Mouse (Mus musculus): ENCODE results near the gene Olfr921. TPM values are rescaled to one million over a fixed set of nuclear protein-coding genes. Genes with fewer than 3 reads are reported as not detected.

Olfr921 gene
- not detected for total RNA-seq (2018; cell fraction: chromatin; rRNA removed)
- total RNA-seq (2018; cell fraction: cytosol; rRNA removed), result not detected
- under 1 TPM in 5 of 26 experiments, not detected in 21; 0.12 to 0.45 (median 0.30) TPM for total RNA-seq (2018; cell fraction: nucleus; rRNA removed)
- not detected in 3 replicates for polyA plus RNA-seq (2018)

DNA sequence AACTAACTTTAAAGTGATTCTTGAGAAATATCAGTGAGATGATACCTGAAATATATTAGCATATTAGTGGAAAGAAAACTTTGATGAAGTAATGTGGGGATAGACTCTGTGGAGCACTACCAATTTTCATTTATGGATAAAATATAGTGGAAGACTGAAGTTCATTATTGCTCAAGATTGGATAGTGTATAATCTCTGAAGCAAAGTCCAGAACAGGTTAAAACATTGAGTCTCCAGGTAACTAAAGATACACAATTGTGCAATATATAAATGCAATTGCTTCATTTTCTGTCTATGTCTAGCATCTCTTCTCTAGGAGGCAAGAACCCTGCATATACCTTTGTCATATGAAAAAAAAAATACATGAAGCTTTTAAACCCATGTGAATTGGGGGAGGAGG lies at the start of gene Olfr921:
Gene Olfr921 (plus strand): TSS at position 301 of the 400 bp plus-strand sequence.
- no peaks in the 10 kb centered on the region for H3K79me2 ChIP-seq (ENCODE audit: inconsistent target)
- H3K27ac ChIP-seq, result no peak within 1 kb of the TSS
- H3K4me3 ChIP-seq (ENCODE audit: inconsistent target), result no peak within 1 kb of the TSS
- no peaks in the 10 kb centered on the region for H3K36me3 ChIP-seq (ENCODE audit: inconsistent target)

DNA sequence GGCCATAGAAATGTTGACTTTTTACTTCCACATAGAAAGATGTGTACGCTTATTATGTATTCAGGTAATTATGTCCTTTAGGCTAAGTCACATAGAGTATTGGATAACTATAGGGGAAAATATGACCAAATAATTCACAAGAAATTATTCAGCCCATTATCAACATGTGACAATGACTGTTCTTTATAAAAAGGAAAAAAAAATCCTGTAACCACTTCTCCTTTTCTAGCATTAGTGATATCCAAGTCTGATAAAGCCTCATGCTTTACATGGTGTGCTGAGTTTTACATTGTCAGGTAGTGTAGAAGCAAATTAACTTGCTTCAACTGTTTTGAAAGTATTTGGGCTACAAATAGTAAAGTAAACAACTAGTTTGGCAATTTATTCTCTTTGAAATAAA lies 48.8 kb upstream of the Olfr921 start:
- peaks cover 45% of the 10 kb centered on the region for H3K36me3 ChIP-seq (ENCODE audit: inconsistent target)
- peak overlapping the region; percentile 54 for H3K27ac ChIP-seq
- 88% methylated on average over 1 of the region's 1 CpGs for WGBS (ENCODE audit: missing documents)

DNA sequence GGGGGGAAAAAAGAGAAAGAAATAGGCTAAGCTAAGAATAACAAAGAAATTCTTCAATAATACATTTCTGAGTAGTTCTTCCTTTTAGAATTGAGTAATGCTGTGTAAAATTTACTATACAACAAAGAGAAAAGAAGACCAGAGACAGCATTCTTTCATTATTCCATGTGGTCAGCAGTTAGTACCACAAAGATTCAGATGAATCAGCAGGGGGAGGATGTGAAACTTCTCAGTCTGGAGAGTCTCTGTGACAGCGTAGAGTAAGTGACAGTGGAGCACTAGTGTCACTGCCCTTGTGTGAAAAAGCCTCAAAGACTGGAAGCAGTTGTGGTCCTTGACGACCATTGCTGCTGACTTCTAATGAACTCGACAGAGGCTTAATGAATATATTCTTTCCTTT lies 44.6 kb upstream of the Olfr921 start:
- Histone ChIP-seq H3K27ac (peak overlapping the region; percentile 62), H3K4me3 (ENCODE audit: inconsistent target) (no peak overlapping the region), H3K36me3 (ENCODE audit: inconsistent target) (peaks cover 57% of the 10 kb centered on the region), H3K79me2 (ENCODE audit: inconsistent target) (peaks cover 32% of the 10 kb centered on the region)
- 13% methylated on average over 3 of the region's 3 CpGs for WGBS (ENCODE audit: missing documents)

More for the DNA sequence above, 48.8 kb upstream of the Olfr921 start:
- Histone ChIP-seq H3K79me2 (ENCODE audit: inconsistent target) (peaks cover 65% of the 10 kb centered on the region), H3K4me3 (ENCODE audit: inconsistent target) (no peak overlapping the region)

DNA sequence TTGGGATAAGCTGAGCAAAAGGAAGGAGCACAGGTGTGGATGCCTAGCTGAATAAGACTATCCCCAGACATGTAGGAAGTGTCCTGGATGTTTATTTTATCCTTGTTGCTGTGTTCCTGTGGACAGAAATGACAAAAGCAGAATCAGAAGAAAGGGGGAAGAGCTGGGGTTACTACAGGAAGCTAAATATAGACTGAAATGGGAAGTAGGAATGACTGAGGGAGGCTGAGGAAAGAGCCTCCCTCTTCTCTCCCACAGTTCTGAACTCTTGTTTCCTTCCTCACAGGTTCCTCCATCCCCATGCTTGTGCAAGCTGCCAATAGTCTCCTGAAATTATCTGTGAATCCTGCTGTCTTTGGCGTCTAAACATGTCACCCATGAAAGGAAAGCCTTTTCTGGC lies 31.5 kb upstream of the Olfr921 start:
- H3K4me3 ChIP-seq (ENCODE audit: inconsistent target), result no peak overlapping the region
- no peaks in the 10 kb centered on the region for H3K79me2 ChIP-seq (ENCODE audit: inconsistent target)
- H3K36me3 ChIP-seq (ENCODE audit: inconsistent target), result peaks cover 73% of the 10 kb centered on the region
- whole genome bisulfite sequencing (ENCODE audit: missing documents), result 50% methylated on average over 1 of the region's 1 CpGs
- peak overlapping the region; percentile 39 for H3K27ac ChIP-seq

DNA sequence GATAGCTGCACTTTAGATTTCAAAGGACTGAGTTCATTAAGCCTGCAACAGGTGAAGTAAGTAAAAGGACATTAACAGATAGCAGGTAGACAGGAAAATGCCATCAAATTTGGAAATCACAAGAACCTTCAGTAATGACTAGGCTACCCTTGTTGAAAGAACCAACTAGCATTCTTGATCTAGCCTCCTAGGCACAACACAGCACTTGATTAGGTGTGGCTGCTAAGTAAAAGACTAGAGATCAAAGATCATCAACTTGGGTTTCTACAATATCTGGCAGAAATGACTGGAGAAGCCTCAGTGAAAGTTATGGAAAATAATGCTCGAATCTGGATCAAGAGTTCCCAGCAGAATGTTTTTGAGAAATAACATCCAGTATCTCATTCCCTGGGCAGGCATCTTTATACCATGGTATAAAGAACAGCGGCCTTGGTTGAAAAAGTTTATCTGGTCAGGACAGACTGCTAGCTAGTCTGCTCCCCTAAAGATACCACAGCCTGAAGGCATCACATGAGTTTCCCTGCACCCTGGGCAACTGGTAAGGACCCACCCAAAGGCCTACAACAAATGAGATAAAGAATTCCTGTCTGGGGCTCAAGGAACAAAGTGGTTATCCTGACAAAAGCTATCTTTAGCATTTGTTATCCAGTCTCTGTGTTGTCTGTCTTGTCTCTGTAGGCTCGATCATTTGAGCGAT lies 28.1 kb upstream of the Olfr921 start:
- H3K79me2 ChIP-seq (ENCODE audit: inconsistent target), result no peaks in the 10 kb centered on the region
- H3K27ac ChIP-seq, result no peak overlapping the region
- 94% methylated on average over 4 of the region's 4 CpGs for WGBS (ENCODE audit: missing documents)

DNA sequence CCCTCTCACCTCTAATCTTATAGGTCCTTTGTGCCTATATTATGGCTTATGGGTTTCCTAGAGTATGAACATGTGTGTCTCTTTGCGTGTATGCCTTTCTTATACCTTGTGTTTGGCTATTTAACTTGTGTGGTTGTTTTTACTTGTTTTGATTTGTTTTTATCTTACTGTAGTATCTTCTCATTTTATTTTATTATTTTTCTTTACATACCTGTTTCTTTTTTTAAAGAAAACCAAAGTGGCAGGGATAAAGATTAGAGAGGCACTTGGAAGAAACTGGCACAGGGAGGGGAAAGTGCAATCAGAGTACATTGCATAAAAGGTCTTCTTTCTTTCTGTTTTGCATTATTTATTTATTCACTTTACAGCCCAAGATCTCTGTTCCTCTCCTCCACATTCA lies 20.9 kb upstream of the Olfr921 start, which contains the start of gene Olfr920:
Gene Olfr920 (plus strand): TSS at position 301 of the 400 bp plus-strand sequence.
- Histone ChIP-seq H3K4me3 (ENCODE audit: inconsistent target) (no peak within 1 kb of the TSS), H3K79me2 (ENCODE audit: inconsistent target) (no peaks in the 10 kb centered on the region), H3K36me3 (ENCODE audit: inconsistent target) (peaks cover 6% of the 10 kb centered on the region; the same call in 1 of the 2 replicates), H3K27ac (no peak within 1 kb of the TSS)
- WGBS (ENCODE audit: missing documents), result 100% methylated on average over 1 of the region's 1 CpGs

More for the DNA sequence above, 28.1 kb upstream of the Olfr921 start:
- H3K4me3 ChIP-seq (ENCODE audit: inconsistent target), result no peak overlapping the region
- H3K36me3 ChIP-seq (ENCODE audit: inconsistent target), result peaks cover 48% of the 10 kb centered on the region

DNA sequence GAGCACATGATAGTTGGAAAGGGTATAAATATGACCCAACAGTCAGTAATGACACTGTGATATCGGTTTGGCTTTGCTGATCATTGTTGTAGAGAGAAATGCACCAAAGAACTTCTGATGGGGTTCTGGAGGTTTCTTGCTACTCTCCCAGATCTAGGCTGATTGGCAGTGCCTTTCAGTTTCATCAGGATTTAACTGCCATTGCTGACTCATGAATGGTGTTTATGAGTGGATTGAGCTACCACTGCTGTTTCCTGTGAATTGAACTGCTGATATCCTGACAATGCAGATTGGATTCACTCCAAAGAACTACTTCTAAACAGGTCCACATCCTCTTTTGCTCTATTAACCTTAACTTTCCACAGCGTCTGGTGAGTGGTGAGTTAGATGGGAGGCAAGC lies 19.8 kb downstream of the Olfr921 start:
- Histone ChIP-seq H3K27ac (no peak overlapping the region), H3K36me3 (ENCODE audit: inconsistent target) (no peaks in the 10 kb centered on the region), H3K79me2 (ENCODE audit: inconsistent target) (no peaks in the 10 kb centered on the region), H3K4me3 (ENCODE audit: inconsistent target) (no peak overlapping the region)
- WGBS (ENCODE audit: missing documents), result 58% methylated on average over 2 of the region's 2 CpGs

DNA sequence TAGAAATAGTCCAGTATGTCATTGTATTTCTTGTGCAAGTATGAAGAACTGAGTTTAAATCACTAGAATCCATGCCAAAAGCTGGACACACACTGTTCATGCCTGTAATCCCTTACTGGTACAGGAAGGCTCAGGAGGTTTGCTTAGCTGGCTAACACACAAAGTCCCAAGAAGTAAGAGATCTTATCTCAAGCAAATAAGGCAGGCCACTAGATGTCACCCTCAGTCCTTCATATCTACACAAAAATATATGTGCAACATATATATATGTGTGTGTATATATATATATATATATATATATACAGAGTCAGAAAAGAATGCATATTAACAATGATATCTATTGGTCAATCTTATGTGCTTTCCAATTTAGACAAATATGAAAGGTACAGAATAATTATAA lies 32.8 kb downstream of the Olfr921 start:
- Histone ChIP-seq H3K4me3 (ENCODE audit: inconsistent target) (no peak overlapping the region), H3K27ac (no peak overlapping the region), H3K79me2 (ENCODE audit: inconsistent target) (no peaks in the 10 kb centered on the region), H3K36me3 (ENCODE audit: inconsistent target) (no peaks in the 10 kb centered on the region)

DNA sequence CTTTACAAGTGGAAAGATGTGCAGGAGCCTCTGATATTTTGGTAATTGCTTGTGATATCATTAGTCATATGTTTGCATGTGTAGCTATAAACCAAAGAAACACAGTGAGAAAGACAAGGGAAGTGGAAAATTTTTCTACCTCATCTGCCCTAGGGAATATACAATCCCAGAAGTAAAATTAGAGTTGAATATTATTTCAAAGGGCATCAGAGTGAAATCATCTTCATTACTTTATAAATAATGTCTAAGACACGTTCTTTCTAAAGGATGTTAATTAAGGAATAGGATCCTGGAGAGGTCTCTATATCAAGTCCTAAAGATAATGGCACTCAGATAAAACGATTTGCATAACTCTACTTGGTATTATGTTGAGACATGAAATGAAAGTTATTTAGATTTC lies 41.4 kb downstream of the Olfr921 start, which contains the start of gene Olfr922:
Gene Olfr922 (plus strand): TSS at position 301 of the 400 bp plus-strand sequence.
- H3K79me2 ChIP-seq (ENCODE audit: inconsistent target), result no peaks in the 10 kb centered on the region
- no peak within 1 kb of the TSS for H3K27ac ChIP-seq
- H3K4me3 ChIP-seq (ENCODE audit: inconsistent target), result no peak within 1 kb of the TSS
- 82% methylated on average over 2 of the region's 2 CpGs for WGBS (ENCODE audit: missing documents)
- H3K36me3 ChIP-seq (ENCODE audit: inconsistent target), result no peaks in the 10 kb centered on the region

DNA sequence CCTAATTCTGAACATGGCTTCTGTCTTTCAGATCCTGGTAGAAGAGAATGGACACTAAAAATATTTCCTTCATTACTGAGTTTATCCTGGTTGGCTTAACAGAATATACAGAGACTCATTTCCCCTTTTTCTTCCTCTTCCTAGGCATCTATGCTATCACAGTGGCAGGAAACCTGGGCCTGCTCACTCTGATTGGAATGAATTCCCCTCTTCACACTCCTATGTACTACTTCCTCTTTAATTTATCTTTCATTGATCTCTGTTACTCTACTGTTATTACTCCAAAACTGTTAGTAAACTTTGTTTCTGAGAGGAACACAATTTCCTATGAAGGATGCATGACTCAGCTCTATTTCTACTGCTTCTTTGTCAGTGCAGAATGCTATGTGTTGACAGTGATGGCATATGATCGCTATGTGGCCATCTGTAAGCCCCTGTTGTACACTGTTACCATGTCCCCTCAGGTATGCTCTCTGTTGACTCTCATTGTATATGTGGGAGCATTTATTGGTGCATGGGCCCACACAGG lies 42.7 kb downstream of the Olfr921 start:
- Histone ChIP-seq H3K36me3 (ENCODE audit: inconsistent target) (no peaks in the 10 kb centered on the region), H3K4me3 (ENCODE audit: inconsistent target) (no peak overlapping the region), H3K27ac (no peak overlapping the region), H3K79me2 (ENCODE audit: inconsistent target) (no peaks in the 10 kb centered on the region)
- WGBS (ENCODE audit: missing documents), result 91% methylated on average over 1 of the region's 1 CpGs

DNA sequence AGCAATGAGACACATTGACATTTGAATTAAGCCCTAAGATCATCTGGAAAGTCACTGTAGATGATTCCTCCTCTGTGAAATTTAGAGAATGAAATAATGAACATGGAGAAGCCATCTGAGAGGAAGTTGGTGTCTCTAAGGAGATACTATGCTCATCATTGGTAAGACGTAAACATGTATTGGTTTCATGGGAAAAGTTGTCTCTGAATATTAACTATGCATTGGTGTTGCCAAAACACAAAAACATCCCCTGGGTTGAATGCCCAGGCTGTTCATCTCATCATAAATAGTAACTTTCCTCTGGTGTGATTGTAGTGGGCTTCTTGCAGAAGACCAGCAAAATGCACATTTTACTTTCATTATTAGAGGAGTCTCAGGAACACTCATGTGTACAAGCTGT lies 53.4 kb downstream of the Olfr921 start, which contains the start of gene Olfr923:
Gene Olfr923 (plus strand): TSS at position 301 of the 400 bp plus-strand sequence.
- H3K27ac ChIP-seq, result no peak within 1 kb of the TSS
- H3K36me3 ChIP-seq (ENCODE audit: inconsistent target), result no peaks in the 10 kb centered on the region
- 100% methylated on average over 1 of the region's 1 CpGs for WGBS (ENCODE audit: missing documents)
- H3K79me2 ChIP-seq (ENCODE audit: inconsistent target), result no peaks in the 10 kb centered on the region
- no peak within 1 kb of the TSS for H3K4me3 ChIP-seq (ENCODE audit: inconsistent target)

Other genes with a start within 250 kb of the Olfr921 start
- not detected in 3 replicates for gene Olfr910, start 235.2 kb upstream of the Olfr921 start, polyA plus RNA-seq (2018)
- gene Olfr912, start 192.9 kb upstream of the Olfr921 start, polyA plus RNA-seq (2018), result not detected in 3 replicates
- gene Olfr913, start 180.3 kb upstream of the Olfr921 start, polyA plus RNA-seq (2018), result not detected in 3 replicates
- not detected in 3 replicates for gene Olfr914, start 168.0 kb upstream of the Olfr921 start, polyA plus RNA-seq (2018)
- not detected in 3 replicates for gene Olfr916, start 113.2 kb upstream of the Olfr921 start, polyA plus RNA-seq (2018)
- gene Olfr917, start 107.2 kb upstream of the Olfr921 start, polyA plus RNA-seq (2018), result not detected in 3 replicates
- gene Olfr918, start 98.5 kb upstream of the Olfr921 start, polyA plus RNA-seq (2018), result not detected in 3 replicates
- not detected in 3 replicates for gene Olfr919, start 69.4 kb upstream of the Olfr921 start, polyA plus RNA-seq (2018)
- 114 to 137 TPM (median 132 TPM) in 3 replicates for gene Vwa5a, start 54.8 kb upstream of the Olfr921 start, polyA plus RNA-seq (2018)
- 0.06 to 0.48 TPM (median 0.29 TPM) in 3 replicates for gene Olfr920, start 20.8 kb upstream of the Olfr921 start, polyA plus RNA-seq (2018)
- not detected in 3 replicates for gene Olfr922, start 41.5 kb downstream of the Olfr921 start, polyA plus RNA-seq (2018)
- not detected in 3 replicates for gene Olfr923, start 53.5 kb downstream of the Olfr921 start, polyA plus RNA-seq (2018)
- not detected in 3 replicates for gene Olfr924, start 71.4 kb downstream of the Olfr921 start, polyA plus RNA-seq (2018)
- not detected in 3 replicates for gene Olfr26, start 82.0 kb downstream of the Olfr921 start, polyA plus RNA-seq (2018)
- gene Olfr926, start 104.1 kb downstream of the Olfr921 start, polyA plus RNA-seq (2018), result not detected in 3 replicates
- gene Olfr930, start 156.7 kb downstream of the Olfr921 start, polyA plus RNA-seq (2018), result not detected in 3 replicates
- gene Olfr933, start 199.2 kb downstream of the Olfr921 start, polyA plus RNA-seq (2018), result not detected in 3 replicates
- gene Olfr934, start 215.2 kb downstream of the Olfr921 start, polyA plus RNA-seq (2018), result not detected in 3 replicates
- gene Olfr935, start 226.6 kb downstream of the Olfr921 start, polyA plus RNA-seq (2018), result not detected in 3 replicates

Data from macrophage (primary cell).